Mouse (Mus musculus): ENCODE data around the gene Yars. TPM values are rescaled to one million over a fixed set of nuclear protein-coding genes. Genes with fewer than 3 reads are reported as not detected.

The Yars gene
- total and polyA plus RNA-seq, 3 experiments = 89.5 to 539 (median 179) TPM

DNA sequence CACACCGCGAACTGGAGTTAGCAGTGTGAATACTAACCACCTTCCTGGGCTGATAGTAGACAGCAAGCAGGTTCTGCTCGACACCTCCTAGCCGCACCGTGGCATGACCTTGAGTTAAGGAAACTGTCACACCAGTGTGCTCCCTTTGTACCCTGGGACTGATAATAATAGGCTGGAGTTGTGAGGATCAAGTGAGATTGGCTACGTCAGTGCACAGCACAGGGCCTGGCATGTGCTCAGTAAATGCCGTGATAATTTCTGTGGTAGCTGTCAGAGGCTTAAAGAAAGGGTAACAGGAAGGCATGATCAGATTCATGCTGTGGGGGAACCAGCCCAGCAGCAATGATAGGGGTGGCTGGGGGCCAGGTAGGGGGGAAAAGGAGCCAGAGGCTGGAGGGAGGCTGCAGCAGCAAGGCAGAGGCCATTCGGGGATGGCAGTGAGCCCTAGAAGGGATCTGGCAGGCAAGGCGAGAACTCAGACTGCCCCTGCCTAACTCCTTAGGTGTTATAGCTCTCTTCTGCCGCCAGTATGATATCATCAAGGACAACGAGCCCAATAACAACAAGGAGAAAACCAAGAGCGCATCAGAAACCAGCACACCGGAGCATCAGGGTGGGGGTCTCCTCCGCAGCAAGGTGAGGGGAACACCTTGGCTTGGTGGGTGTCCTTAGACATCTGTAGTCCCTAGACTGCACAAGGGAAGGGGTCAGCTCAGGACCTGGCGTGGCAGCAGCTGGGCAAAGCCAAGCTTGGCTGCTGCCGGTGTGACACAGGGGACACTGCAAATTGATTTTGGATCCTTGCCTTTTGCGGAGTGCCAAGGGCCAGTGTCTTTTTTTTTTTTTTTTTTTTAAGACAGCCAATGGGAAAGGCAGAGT, 47.8 kb upstream of the Yars start (continued):
- TF ChIP-seq ELF1 (IDR thresholded peaks at IDR 0.05; ENCODE audit: low read depth, low read length) = 0 out of 2 replicates have a peak, but pooled peaks have one; percentile 7
- no peak for TF ChIP-seq MAFK (IDR thresholded peaks at IDR 0.05; ENCODE audit: borderline replicate concordance, low read depth, low read length)
- 0 out of 2 replicates have a peak, but pooled peaks have one; percentile 5 for TF ChIP-seq MYB (IDR thresholded peaks at IDR 0.05; ENCODE audit: low read depth, low read length)
- peak; percentile 81 for TF ChIP-seq MYC (IDR thresholded peaks at IDR 0.05; ENCODE audit: low read depth, low read length)
- no peak for TF ChIP-seq ZC3H11A (IDR thresholded peaks at IDR 0.05; ENCODE audit: low read depth, low read length)
- peak; percentile 26 for TF ChIP-seq TAL1 (IDR thresholded peaks at IDR 0.05; ENCODE audit: low read length)
- peak; percentile 23 to 71; a peak in 3 of 4 replicates for TF ChIP-seq EP300 (IDR thresholded peaks at IDR 0.05; ENCODE audit: low read depth in 1 of 2, low read length in 2 of 2)
- TF ChIP-seq TCF12 (IDR thresholded peaks at IDR 0.05; ENCODE audit: low read depth, low read length) = peak; percentile 78
- TF ChIP-seq ZKSCAN1 (IDR thresholded peaks at IDR 0.05; ENCODE audit: low read depth, low read length) = no peak
- TF ChIP-seq USF2 (IDR thresholded peaks at IDR 0.05; ENCODE audit: borderline replicate concordance in 1 of 2, insufficient read depth in 1 of 2, low read depth in 1 of 2, low read length in 2 of 2) = no peak
- TF ChIP-seq KAT2A (conservative IDR thresholded peaks at IDR 0.05; ENCODE audit: low read depth, low read length) = 0 out of 2 replicates have a peak, but pooled peaks have one; percentile 18

DNA sequence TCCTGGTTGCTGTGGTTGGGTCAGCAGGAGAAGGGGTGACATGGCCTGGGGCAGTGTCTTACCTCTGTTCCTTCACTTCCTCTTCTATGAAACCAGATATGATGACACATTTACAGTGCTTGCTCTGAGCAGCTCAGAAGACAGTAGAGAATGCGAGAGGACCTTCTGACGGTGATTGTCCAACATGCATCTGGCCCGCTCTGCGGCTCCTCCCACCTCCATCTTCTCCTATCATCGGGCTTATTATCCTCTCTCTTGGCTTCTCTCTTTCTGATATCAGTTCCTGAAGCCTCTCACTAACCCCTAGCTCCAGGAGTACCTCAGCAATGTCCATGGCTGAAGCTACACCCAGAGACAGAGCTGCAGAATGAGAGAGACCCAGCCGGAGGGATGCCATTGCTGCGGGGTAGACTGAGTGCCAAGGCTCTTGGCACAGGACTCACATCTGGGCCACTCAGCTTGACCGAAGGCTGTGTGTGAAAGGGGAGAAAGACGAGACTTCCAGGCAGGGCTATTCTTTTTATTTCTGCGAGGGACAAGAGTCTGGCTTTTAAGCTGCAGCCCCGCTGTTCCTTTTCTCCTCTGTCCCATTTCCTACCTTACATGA, 47.0 kb upstream of the Yars start:
- Histone ChIP-seq H3K36me3 (ENCODE audit: control insufficient read depth in 1 of 2, insufficient read depth in 2 of 2, low read length in 2 of 2) (peaks cover 0 to 50% of the 10 kb centered on the region in 2 experiments; a peak in 2 of 4 replicates), H3K27me3 (ENCODE audit: control insufficient read depth in 1 of 2, insufficient read depth in 2 of 2, low read length in 2 of 2) (no peaks in the 10 kb centered on the region), H3K9me3 (replicated peaks; ENCODE audit: insufficient read depth, low read length) (no peaks in the 10 kb centered on the region), H3K9ac (ENCODE audit: control insufficient read depth, low read depth, low read length, poor library complexity, severe bottlenecking) (no peak overlapping the region; the same call in 1 of the 2 replicates), H3K4me3 (ENCODE audit: control insufficient read depth in 1 of 2, insufficient read depth in 1 of 2, low read depth in 2 of 2, low read length in 2 of 2) (no peak overlapping the region), H3K4me1 (ENCODE audit: control insufficient read depth in 1 of 2, insufficient read depth in 2 of 2, low read length in 2 of 2) (peaks cover 33 to 54% of the 10 kb centered on the region in 2 experiments), H3K27ac (ENCODE audit: control insufficient read depth, low read depth, low read length) (peak overlapping the region; percentile 82), H3K79me2 (ENCODE audit: control insufficient read depth, insufficient read depth, low read length, poor library complexity) (no peaks in the 10 kb centered on the region)
- DNase-seq (ENCODE audit: low read depth, low spot score) = peak; percentile 74
- TF ChIP-seq ELF1 (IDR thresholded peaks at IDR 0.05; ENCODE audit: low read depth, low read length) (no peak), GABPA (IDR thresholded peaks at IDR 0.05; ENCODE audit: low read depth, low read length) (no peak), EP300 (IDR thresholded peaks at IDR 0.05; ENCODE audit: low read depth in 1 of 2, low read length in 2 of 2) (0 out of 4 replicates have a peak, but pooled peaks of 1 of the 2 experiments have one; percentile 12), ZKSCAN1 (IDR thresholded peaks at IDR 0.05; ENCODE audit: low read depth, low read length) (no peak)

DNA sequence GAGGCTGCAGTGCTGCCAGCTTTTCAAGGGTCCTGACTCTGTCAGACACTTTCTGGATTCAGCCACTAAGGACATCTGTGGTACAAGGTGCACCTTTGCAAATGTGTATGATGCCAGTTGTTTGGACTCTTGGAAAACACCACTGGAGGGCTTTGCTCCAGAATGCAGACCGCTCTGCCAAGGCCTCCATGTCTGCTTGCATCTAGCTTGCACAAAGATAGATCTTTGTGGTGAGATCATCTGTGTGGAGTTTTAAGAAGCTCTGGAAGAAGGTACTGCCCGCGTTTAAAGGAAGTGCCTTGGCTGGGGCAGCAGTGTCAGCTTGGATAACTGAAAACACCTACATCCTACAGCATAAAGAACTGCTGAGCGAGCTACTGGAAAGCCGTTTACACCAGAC, 46.1 kb upstream of the Yars start:
- Histone ChIP-seq H3K36me3 (ENCODE audit: control insufficient read depth in 1 of 2, insufficient read depth in 2 of 2, low read length in 2 of 2) (peaks cover 0 to 42% of the 10 kb centered on the region in 2 experiments; a peak in 2 of 4 replicates), H3K79me2 (ENCODE audit: control insufficient read depth, insufficient read depth, low read length, poor library complexity) (no peaks in the 10 kb centered on the region), H3K4me3 (ENCODE audit: control insufficient read depth in 1 of 2, insufficient read depth in 1 of 2, low read depth in 2 of 2, low read length in 2 of 2) (no peak overlapping the region), H3K27ac (ENCODE audit: control insufficient read depth, low read depth, low read length) (no peak overlapping the region), H3K9ac (ENCODE audit: control insufficient read depth, low read depth, low read length, poor library complexity, severe bottlenecking) (no peak overlapping the region), H3K4me1 (ENCODE audit: control insufficient read depth in 1 of 2, insufficient read depth in 2 of 2, low read length in 2 of 2) (peaks cover 29 to 44% of the 10 kb centered on the region in 2 experiments), H3K27me3 (ENCODE audit: control insufficient read depth in 1 of 2, insufficient read depth in 2 of 2, low read length in 2 of 2) (no peaks in the 10 kb centered on the region), H3K9me3 (replicated peaks; ENCODE audit: insufficient read depth, low read length) (no peaks in the 10 kb centered on the region)
- DNase-seq (ENCODE audit: low read depth, low spot score) = no peak
- TF ChIP-seq KAT2A (conservative IDR thresholded peaks at IDR 0.05; ENCODE audit: low read depth, low read length) (no peak), UBTF (IDR thresholded peaks at IDR 0.05; ENCODE audit: borderline replicate concordance, insufficient read depth, low read depth, low read length) (no peak), MAZ (IDR thresholded peaks at IDR 0.05; ENCODE audit: low read depth, low read length) (no peak), MAX (IDR thresholded peaks at IDR 0.05; ENCODE audit: low read length) (no peak), MEF2A (IDR thresholded peaks at IDR 0.05; ENCODE audit: extremely low read depth, insufficient replicate concordance, low read depth, low read length, poor library complexity, severe bottlenecking) (no peak), CHD2 (IDR thresholded peaks at IDR 0.05; ENCODE audit: low read length) (no peak), HCFC1 (IDR thresholded peaks at IDR 0.05; ENCODE audit: low read depth, low read length) (no peak), TCF12 (IDR thresholded peaks at IDR 0.05; ENCODE audit: low read depth, low read length) (no peak), ZMIZ1 (IDR thresholded peaks at IDR 0.05; ENCODE audit: low read depth, low read length) (no peak), ZNF384 (IDR thresholded peaks at IDR 0.05; ENCODE audit: low read depth, low read length) (no peak), MXI1 (IDR thresholded peaks at IDR 0.05; ENCODE audit: low read depth, low read length) (no peak), NRF1 (IDR thresholded peaks at IDR 0.05; ENCODE audit: insufficient read depth, low read depth, low read length, poor library complexity, severe bottlenecking) (no peak), ELF1 (IDR thresholded peaks at IDR 0.05; ENCODE audit: low read depth, low read length) (no peak), RAD21 (IDR thresholded peaks at IDR 0.05; ENCODE audit: low read depth, low read length) (no peak), EP300 (IDR thresholded peaks at IDR 0.05; ENCODE audit: low read depth in 1 of 2, low read length in 2 of 2) (no peak)

All from MEL (cell line).